Mouse (Mus musculus) spleen, adult 2 months (tissue): ENCODE measurements around the gene Ccdc92.

Source experiments
- CTCF ChIP-seq: fragments of 200-500 bp; IDR thresholded peaks from 2 replicates; pipeline ENCODE4 v1.5.1; 2011; ENCODE audit warnings: mild to moderate bottlenecking, inconsistent platforms; ENCODE audit not compliant: insufficient read depth, insufficient read length, insufficient replicate concordance; ENCODE audit errors: extremely low read depth
- POLR2A ChIP-seq: fragments of 200-500 bp; IDR thresholded peaks from 2 replicates; pipeline ENCODE4 v1.6.1; 2011; ENCODE audit warnings: low read depth, low read length, inconsistent platforms

GRCm38 (mm10) chr5:124836621-124837020 lies 25.6 kb downstream of the Ccdc92 start:
- TF ChIP-seq POLR2A = no peak
- TF ChIP-seq CTCF = no peak
